Mouse (Mus musculus) liver, adult 2 months (tissue): Measurements from ENCODE around the gene Nsun2.

Source experiments
- CTCF ChIP-seq: fragments of 200-500 bp; IDR thresholded peaks from 2 replicates; pipeline ENCODE4 v1.5.1; 2011; ENCODE audit warnings: low read depth, low read length, control low read depth
- POLR2A ChIP-seq: fragments of 200-500 bp; IDR thresholded peaks from 2 replicates; pipeline ENCODE4 v1.6.1; 2011; ENCODE audit warnings: low read length, control low read depth; ENCODE audit not compliant: insufficient read depth; ENCODE audit errors: extremely low read depth

- TF ChIP-seq POLR2A, result no peak
- no peak for TF ChIP-seq CTCF
Measured at GRCm38 (mm10) chr13:69624510-69624909, 91.0 kb downstream of the Nsun2 start.
